Mouse (Mus musculus) forebrain, embryonic 13.5 days (tissue): ENCODE data around the gene Vav3. TPM values are rescaled to one million over a fixed set of nuclear protein-coding genes. Genes with fewer than 3 reads are reported as not detected.

Source experiments
- ATAC-seq: fragments of 200-750 bp; cut with Nextera tagmentation; 2 replicates; pipeline ENCODE4 v1.8.0; 2017
- H3K27ac ChIP-seq: fragments of 300-500 bp; sonication (generic); 2 replicates; pipeline ENCODE4 v1.5.1; 2015; ENCODE audit warnings: inconsistent platforms, mild to moderate bottlenecking, moderate library complexity
- H3K27me3 ChIP-seq: fragments of 300-500 bp; sonication (generic); 2 replicates; pipeline ENCODE4 v1.6.1; 2015; ENCODE audit warnings: mild to moderate bottlenecking, inconsistent platforms
- H3K36me3 ChIP-seq: fragments of 300-500 bp; sonication (generic); 2 replicates; pipeline ENCODE4 v1.6.1; 2015; ENCODE audit warnings: mild to moderate bottlenecking, inconsistent platforms; ENCODE audit not compliant: poor library complexity, severe bottlenecking
- H3K4me1 ChIP-seq: fragments of 300-500 bp; sonication (generic); 2 replicates; pipeline ENCODE4 v1.6.1; 2015; ENCODE audit warnings: inconsistent platforms
- H3K4me2 ChIP-seq: fragments of 300-500 bp; sonication (generic); 2 replicates; pipeline ENCODE4 v1.6.1; 2015; ENCODE audit warnings: inconsistent platforms, mild to moderate bottlenecking, moderate library complexity
- H3K4me3 ChIP-seq: fragments of 300-500 bp; sonication (generic); 2 replicates; pipeline ENCODE4 v1.5.1; 2015; ENCODE audit warnings: mild to moderate bottlenecking, inconsistent platforms
- H3K9ac ChIP-seq: fragments of 300-500 bp; sonication (generic); 2 replicates; pipeline ENCODE4 v1.6.1; 2015; ENCODE audit warnings: mild to moderate bottlenecking, inconsistent platforms
- H3K9me3 ChIP-seq: fragments of 300-500 bp; sonication (generic); replicated peaks from 2 replicates; pipeline ENCODE4 v1.6.1; 2016; ENCODE audit warnings: inconsistent platforms
- WGBS: fragments of 180-500 bp; shearing (Covaris S2); methylation state at CpG from one replicate; pipeline ENCODE4 v1.1.7; 2015; 5-methylcytosine and 5-hydroxymethylcytosine counted together
- polyA plus RNA-seq: library from polyadenylated mRNA; unstranded; fragments of >200 nt; fragmentation: Nextera tagmentation; extraction: Ambion mirVana; gene quantifications from 2 replicates; pipeline ENCODE4 v1.2.1, GENCODE M21; 2015

Gene Vav3
- polyA plus RNA-seq, 1 experiment from 2014 or later = 10.1 TPM

GRCm38 (mm10) chr3:109323447-109324300, 16.8 kb upstream of the Vav3 start:
- no peak for ATAC-seq
- H3K4me2 ChIP-seq = no peak overlapping the region
- no peaks in the 10 kb centered on the region for H3K9me3 ChIP-seq
- no peak overlapping the region for H3K27ac ChIP-seq
- H3K27me3 ChIP-seq = no peaks in the 10 kb centered on the region
- no peaks in the 10 kb centered on the region for H3K36me3 ChIP-seq
- H3K9ac ChIP-seq = no peak overlapping the region
- H3K4me3 ChIP-seq = no peak overlapping the region
- 64% methylated on average over 7 of the region's 7 CpGs for WGBS
- no peaks in the 10 kb centered on the region for H3K4me1 ChIP-seq

GRCm38 (mm10) chr3:109327128-109327527, 13.3 kb upstream of the Vav3 start:
- Histone ChIP-seq H3K4me1 (no peaks in the 10 kb centered on the region), H3K4me3 (no peak overlapping the region), H3K9me3 (no peaks in the 10 kb centered on the region), H3K27ac (no peak overlapping the region), H3K27me3 (no peaks in the 10 kb centered on the region), H3K9ac (no peak overlapping the region), H3K36me3 (no peaks in the 10 kb centered on the region), H3K4me2 (no peak overlapping the region)
- 60% methylated on average over 3 of the region's 3 CpGs for WGBS
- no peak for ATAC-seq

- ATAC-seq = no peak
- no peaks in the 10 kb centered on the region for H3K27me3 ChIP-seq
- no peaks in the 10 kb centered on the region for H3K9me3 ChIP-seq
- H3K27ac ChIP-seq = no peak overlapping the region
- H3K4me2 ChIP-seq = no peak overlapping the region
- no peaks in the 10 kb centered on the region for H3K4me1 ChIP-seq
- H3K9ac ChIP-seq = no peak overlapping the region
- WGBS = 27% methylated on average over 5 of the region's 5 CpGs
- H3K4me3 ChIP-seq = no peak overlapping the region
- H3K36me3 ChIP-seq = no peaks in the 10 kb centered on the region
Observed at GRCm38 (mm10) chr3:109332755-109333154, 7.7 kb upstream of the Vav3 start.

GRCm38 (mm10) chr3:109335470-109335869, 5.0 kb upstream of the Vav3 start:
- Histone ChIP-seq H3K9me3 (no peaks in the 10 kb centered on the region), H3K4me2 (no peak overlapping the region), H3K4me3 (no peak overlapping the region), H3K27ac (no peak overlapping the region), H3K9ac (no peak overlapping the region), H3K4me1 (peaks cover 6% of the 10 kb centered on the region; the same call in 1 of the 2 replicates), H3K27me3 (no peaks in the 10 kb centered on the region), H3K36me3 (no peaks in the 10 kb centered on the region)
- no peak for ATAC-seq
- WGBS = 90% methylated on average over 1 of the region's 1 CpGs

GRCm38 (mm10) chr3:109339290-109339689, 1.2 kb upstream of the Vav3 start:
- no peak for ATAC-seq
- Histone ChIP-seq H3K27me3 (peaks cover 10% of the 10 kb centered on the region), H3K27ac (no peak overlapping the region), H3K4me3 (no peak overlapping the region), H3K4me1 (peaks cover 10% of the 10 kb centered on the region; the same call in 1 of the 2 replicates), H3K36me3 (no peaks in the 10 kb centered on the region), H3K4me2 (no peak overlapping the region), H3K9me3 (no peaks in the 10 kb centered on the region), H3K9ac (no peak overlapping the region)
- WGBS = 84% methylated on average over 9 of the region's 9 CpGs

GRCm38 (mm10) chr3:109339941-109340273, 546 bp upstream of the Vav3 start:
- peak; percentile 37 for ATAC-seq
- Histone ChIP-seq H3K27ac (no peak overlapping the region), H3K27me3 (peaks cover 10% of the 10 kb centered on the region), H3K36me3 (no peaks in the 10 kb centered on the region), H3K9ac (peak overlapping the region; percentile 79), H3K4me1 (peaks cover 10% of the 10 kb centered on the region; the same call in 1 of the 2 replicates), H3K9me3 (no peaks in the 10 kb centered on the region), H3K4me2 (peak overlapping the region; percentile 83), H3K4me3 (peak overlapping the region; percentile 72)
- under 1% methylated on average over 9 of the region's 9 CpGs for WGBS

GRCm38 (mm10) chr3:109341071-109341480, 623 bp downstream of the Vav3 start:
- H3K9ac ChIP-seq = peak overlapping the region; percentile 79
- peak overlapping the region; percentile 83 for H3K4me2 ChIP-seq
- peaks cover 10% of the 10 kb centered on the region; the same call in 1 of the 2 replicates for H3K4me1 ChIP-seq
- ATAC-seq = no peak; the same call in none of the 2 replicates
- H3K27me3 ChIP-seq = peaks cover 10% of the 10 kb centered on the region
- no peaks in the 10 kb centered on the region for H3K9me3 ChIP-seq
- H3K4me3 ChIP-seq = peak overlapping the region; percentile 72
- H3K36me3 ChIP-seq = no peaks in the 10 kb centered on the region
- H3K27ac ChIP-seq = peak overlapping the region; percentile 61
- WGBS = under 1% methylated on average over 18 of the region's 18 CpGs

GRCm38 (mm10) chr3:109341631-109342030, 1.2 kb downstream of the Vav3 start:
- no peaks in the 10 kb centered on the region for H3K36me3 ChIP-seq
- peaks cover 10% of the 10 kb centered on the region for H3K27me3 ChIP-seq
- ATAC-seq = no peak
- WGBS = 4% methylated on average over 8 of the region's 8 CpGs
- H3K9ac ChIP-seq = peak overlapping the region; percentile 79
- no peaks in the 10 kb centered on the region for H3K9me3 ChIP-seq
- H3K27ac ChIP-seq = no peak overlapping the region
- peak overlapping the region; percentile 72 for H3K4me3 ChIP-seq
- H3K4me2 ChIP-seq = peak overlapping the region; percentile 83
- H3K4me1 ChIP-seq = peaks cover 10% of the 10 kb centered on the region; the same call in 1 of the 2 replicates

- no peaks in the 10 kb centered on the region for H3K4me1 ChIP-seq
- no peaks in the 10 kb centered on the region for H3K27me3 ChIP-seq
- no peaks in the 10 kb centered on the region for H3K36me3 ChIP-seq
- H3K9me3 ChIP-seq = no peaks in the 10 kb centered on the region
- no peak overlapping the region for H3K4me2 ChIP-seq
- H3K9ac ChIP-seq = no peak overlapping the region
- ATAC-seq = no peak
- H3K27ac ChIP-seq = no peak overlapping the region
- no peak overlapping the region for H3K4me3 ChIP-seq
- WGBS = 87% methylated on average over 4 of the region's 4 CpGs
Observed at GRCm38 (mm10) chr3:109351956-109352684, 11.7 kb downstream of the Vav3 start.

- no peak for ATAC-seq
- no peak overlapping the region for H3K9ac ChIP-seq
- H3K4me3 ChIP-seq = no peak overlapping the region
- no peaks in the 10 kb centered on the region for H3K36me3 ChIP-seq
- no peaks in the 10 kb centered on the region for H3K4me1 ChIP-seq
- H3K27ac ChIP-seq = no peak overlapping the region
- no peaks in the 10 kb centered on the region for H3K9me3 ChIP-seq
- H3K4me2 ChIP-seq = no peak overlapping the region
- WGBS = 87% methylated on average over 6 of the region's 6 CpGs
- H3K27me3 ChIP-seq = no peaks in the 10 kb centered on the region
Observed at GRCm38 (mm10) chr3:109352690-109353089, 12.2 kb downstream of the Vav3 start.

GRCm38 (mm10) chr3:109353814-109354213, 13.4 kb downstream of the Vav3 start:
- no peaks in the 10 kb centered on the region for H3K4me1 ChIP-seq
- no peak overlapping the region for H3K4me2 ChIP-seq
- H3K4me3 ChIP-seq = no peak overlapping the region
- no peak for ATAC-seq
- 91% methylated on average over 5 of the region's 5 CpGs for WGBS
- no peak overlapping the region for H3K27ac ChIP-seq
- H3K27me3 ChIP-seq = no peaks in the 10 kb centered on the region
- no peaks in the 10 kb centered on the region for H3K9me3 ChIP-seq
- no peak overlapping the region for H3K9ac ChIP-seq
- no peaks in the 10 kb centered on the region for H3K36me3 ChIP-seq

GRCm38 (mm10) chr3:109355158-109355557, 14.7 kb downstream of the Vav3 start:
- no peaks in the 10 kb centered on the region for H3K27me3 ChIP-seq
- H3K9me3 ChIP-seq = no peaks in the 10 kb centered on the region
- no peaks in the 10 kb centered on the region for H3K4me1 ChIP-seq
- no peaks in the 10 kb centered on the region for H3K36me3 ChIP-seq
- WGBS = 91% methylated on average over 5 of the region's 5 CpGs
- H3K4me2 ChIP-seq = no peak overlapping the region
- no peak overlapping the region for H3K9ac ChIP-seq
- ATAC-seq = no peak
- H3K4me3 ChIP-seq = no peak overlapping the region
- no peak overlapping the region for H3K27ac ChIP-seq
